Mouse (Mus musculus) ZHBTc4 (cell line): ENCODE data around the gene Hbq1a.
"Not testable (repeated sequence)": the region's sequence is repeated elsewhere in the genome, so short reads cannot be mapped to it uniquely, and the experiment has no call there.

Source experiments
- DNase-seq: peaks from one replicate; pipeline ENCODE4 v3.0.0-alpha.2; 2011; ENCODE audit warnings: low read depth, low spot score

Gene Hbq1a

DNA sequence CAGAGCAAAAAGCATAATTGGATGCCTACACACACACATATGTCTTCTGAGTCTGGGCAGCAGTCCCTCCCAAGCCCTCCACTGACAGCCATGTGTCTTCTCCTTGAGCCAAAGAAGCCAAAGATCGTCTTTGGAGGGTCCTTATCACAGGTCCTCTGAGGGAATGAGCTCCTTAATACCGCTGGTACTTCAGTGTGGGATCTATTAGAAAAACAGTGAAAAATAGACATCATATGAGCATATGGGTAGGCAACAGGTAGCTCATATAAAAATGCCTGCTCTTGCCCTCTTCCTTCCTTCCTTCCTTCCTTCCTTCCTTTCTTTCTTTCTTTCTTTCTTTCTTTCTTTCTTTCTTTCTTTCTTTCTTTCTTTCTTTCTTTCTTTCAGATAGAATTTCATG is 15.3 kb upstream of the Hbq1a start:
- DNase-seq: not testable (repeated sequence)

DNA sequence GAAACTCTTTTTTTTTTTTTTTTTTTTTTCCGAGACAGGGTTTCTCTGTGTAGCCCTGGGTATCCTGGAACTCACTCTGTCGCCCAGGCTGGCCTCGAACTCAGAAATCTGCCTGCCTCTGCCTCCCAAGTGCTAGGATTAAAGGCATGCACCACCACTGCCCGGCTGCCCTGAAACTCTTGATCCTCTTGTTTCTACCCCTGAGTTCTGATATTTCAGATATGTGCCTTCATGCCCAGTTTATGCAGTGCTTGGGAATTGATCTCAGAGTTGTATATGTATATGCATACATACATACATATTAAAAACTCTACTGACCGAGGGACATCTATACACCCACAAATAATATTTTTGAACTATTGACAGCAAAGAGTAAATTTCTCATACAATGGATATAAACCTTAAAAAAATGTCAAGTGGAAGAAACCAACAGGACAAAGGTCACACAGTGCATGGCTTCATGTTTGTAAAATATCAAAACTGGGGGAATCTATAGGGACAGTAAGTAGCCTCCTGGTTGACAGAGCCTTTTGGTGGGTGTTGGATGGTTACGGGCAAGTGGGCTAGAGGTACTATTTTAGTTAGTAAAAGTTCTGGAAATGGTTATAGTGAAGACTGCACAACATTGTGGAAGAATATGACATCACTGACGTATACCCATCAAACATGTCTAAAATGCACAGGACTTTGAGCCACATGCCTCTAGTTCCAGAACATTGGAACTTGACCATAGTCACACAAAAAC is 14.7 kb upstream of the Hbq1a start:
- DNase-seq: no peak

DNA sequence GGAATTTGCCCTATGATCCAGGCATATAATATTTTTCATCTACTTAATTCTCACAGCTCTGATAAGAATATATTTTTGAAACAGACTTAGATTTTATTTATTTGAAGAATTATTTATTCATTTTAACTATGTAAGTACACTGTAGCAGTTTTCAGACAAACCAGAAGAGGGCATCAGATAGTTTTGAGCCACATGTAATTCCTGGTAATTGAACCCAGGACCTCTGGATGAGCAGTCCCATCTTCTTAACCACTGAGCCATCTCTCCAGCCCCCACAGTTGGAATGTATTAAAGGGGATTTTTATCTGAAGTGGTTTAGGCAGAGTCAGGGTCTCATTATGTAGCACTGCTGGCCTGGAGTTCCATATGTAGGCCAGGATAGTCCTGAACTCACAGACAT is 14.0 kb upstream of the Hbq1a start:
- not testable (repeated sequence) for DNase-seq

DNA sequence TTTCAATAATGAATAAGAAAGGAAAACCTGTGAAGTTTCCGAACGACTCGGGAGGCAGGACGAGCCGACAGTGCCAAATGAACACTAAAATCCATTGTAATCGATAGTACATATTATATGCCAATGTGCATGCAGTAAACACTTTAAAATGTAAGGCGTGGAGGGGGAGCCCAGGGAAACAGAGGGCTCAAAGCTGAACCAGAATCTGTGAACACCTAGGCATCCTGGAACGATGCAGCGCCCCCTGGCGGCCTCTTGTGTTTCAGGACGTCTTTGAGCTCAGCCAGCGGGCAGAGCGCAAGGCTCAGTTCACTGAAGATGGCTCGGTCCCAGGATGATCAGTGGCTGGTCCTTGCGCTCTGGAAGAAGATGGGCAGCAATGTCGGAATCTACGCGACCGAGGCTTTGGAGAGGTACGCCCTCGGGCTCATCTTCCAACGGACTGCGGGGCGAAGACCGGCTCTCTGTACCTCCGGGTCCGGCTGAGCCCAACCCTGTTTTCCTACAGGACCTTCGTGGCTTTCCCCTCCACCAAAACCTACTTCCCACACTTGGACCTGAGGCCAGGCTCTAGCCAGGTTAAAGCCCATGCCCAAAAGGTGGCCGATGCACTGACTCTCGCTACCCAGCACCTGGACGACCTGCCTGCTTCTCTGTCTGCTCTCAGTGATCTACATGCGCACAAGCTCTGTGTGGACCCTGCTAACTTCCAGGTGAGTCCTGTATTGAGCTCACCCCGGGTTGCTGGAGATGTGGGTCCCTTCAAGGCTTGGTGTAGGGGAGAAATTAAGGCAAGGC is 13.0 kb upstream of the Hbq1a start, which contains the start of gene Hbq1b:
Hbq1b (plus strand) TSS at position 271 of the 798 bp plus-strand sequence.
- DNase-seq: peak; percentile 75

DNA sequence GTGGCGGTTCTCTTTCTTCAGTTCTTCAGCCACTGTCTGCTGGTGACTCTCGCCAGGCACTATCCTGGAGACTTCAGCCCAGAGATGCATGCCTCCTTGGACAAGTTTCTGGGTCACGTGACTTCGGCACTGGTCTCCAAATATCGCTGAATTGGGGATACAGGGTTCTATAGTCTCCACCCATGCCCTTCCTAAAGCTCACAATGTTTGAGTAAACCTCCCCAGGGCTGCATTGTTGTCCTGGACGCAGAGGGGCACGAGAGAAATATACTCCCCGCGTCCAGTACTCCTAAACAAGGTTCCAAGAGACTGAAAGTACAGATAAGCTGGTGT is 12.4 kb upstream of the Hbq1a start:
- peak; percentile 30 for DNase-seq

DNA sequence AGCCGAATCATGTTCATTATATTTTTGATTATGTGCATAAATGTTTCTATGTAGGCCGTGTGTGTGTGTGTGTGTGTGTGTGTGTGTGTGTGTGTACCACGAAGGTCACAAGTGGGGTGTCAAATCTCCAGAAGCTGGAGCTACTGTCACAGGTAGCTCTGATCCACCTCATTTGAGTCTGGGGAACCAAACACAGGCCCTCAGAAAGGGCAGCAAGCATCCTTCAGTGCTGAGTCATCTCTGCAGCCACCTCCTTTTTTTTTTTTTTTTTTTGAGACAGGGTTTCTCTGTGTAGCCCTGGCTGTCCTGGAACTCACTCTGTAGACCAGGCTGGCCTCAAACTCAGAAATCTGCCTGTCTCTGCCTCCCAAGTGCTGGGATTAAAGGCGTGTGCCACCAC is 7.0 kb upstream of the Hbq1a start:
- DNase-seq: not testable (repeated sequence)

DNA sequence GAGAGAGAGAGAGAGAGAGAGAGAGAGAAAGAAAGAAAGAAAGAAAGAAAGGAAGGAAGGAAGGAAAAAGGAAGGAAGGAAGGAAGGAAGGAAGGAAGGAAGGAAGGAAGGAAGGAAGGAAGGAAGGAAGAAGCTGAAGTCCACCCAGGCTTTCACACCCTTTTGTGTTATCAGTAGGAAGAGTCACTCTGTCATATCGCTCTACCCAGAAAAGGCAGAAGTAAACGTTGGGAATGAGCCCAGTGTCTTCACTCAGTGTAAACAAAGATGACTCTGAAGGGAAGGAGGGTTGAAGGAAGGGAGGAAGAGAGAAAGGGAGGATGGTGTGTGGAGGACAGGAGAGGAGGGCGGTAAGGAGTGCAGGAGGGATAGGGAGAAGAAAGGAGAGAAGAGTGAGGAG is 6.4 kb upstream of the Hbq1a start:
- not testable (repeated sequence) for DNase-seq

DNA sequence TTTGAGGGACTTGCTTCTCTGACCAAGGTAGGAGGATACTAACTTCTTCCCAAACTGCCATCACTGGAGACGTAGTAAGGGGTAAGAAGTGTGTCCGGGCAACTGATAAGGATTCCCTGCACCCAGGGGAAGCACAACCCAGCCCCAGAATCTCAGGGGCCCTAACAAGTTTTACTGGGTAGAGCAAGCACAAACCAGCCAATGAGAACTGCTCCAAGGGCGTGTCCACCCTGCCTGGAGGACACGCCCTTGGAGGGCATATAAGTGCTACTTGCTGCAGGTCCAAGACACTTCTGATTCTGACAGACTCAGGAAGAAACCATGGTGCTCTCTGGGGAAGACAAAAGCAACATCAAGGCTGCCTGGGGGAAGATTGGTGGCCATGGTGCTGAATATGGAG is 3.7 kb upstream of the Hbq1a start, which contains the start of gene Hba-a2:
Hba-a2 (plus strand) TSS at position 287 of the 400 bp plus-strand sequence.
- DNase-seq: not testable (repeated sequence)

DNA sequence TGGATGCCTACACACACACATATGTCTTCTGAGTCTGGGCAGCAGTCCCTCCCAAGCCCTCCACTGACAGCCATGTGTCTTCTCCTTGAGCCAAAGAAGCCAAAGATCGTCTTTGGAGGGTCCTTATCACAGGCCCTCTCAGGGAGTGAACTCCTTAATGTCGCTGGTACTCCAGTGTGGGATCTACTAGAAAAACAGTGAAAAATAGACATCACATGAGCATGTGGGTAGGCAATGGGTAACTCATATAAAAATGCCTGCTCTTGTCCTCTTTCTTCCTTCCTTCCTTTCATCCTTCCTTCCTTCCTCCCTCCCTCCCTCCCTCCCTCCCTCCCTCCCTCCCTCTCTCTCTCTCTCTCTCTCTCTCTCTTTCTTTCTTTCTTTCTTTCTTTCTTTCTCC is 2.5 kb upstream of the Hbq1a start:
- DNase-seq: not testable (repeated sequence)

DNA sequence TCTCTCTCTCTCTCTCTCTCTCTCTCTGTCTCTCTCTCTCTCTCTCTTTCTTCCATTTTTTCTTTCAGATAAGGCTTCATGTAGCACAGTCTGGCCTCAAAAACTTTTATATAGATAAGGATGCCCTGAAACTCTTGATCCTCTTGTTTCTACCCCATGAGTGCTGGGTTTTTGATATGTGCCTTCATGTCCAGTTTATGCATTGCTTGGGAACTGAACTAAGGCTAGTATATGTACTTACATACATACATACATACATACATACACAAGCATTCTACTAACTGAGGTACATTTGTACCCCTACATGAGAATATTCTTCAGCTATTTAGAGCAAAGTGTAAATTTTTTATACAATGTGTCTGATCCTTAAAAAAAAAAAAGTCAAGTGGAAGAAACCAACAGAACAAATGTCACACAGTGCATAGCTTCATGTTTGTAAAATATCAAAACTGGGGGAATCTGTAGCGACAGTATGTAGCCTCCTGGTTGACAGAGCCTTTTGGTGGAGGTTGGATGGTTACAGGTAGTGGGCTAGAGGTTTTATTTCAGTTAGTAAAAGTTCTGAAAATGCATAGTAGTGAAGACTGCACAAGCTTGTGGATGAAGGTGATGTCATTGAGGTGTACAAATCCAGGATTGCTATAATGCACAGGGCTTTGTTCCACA is 1.9 kb upstream of the Hbq1a start:
- no peak for DNase-seq

DNA sequence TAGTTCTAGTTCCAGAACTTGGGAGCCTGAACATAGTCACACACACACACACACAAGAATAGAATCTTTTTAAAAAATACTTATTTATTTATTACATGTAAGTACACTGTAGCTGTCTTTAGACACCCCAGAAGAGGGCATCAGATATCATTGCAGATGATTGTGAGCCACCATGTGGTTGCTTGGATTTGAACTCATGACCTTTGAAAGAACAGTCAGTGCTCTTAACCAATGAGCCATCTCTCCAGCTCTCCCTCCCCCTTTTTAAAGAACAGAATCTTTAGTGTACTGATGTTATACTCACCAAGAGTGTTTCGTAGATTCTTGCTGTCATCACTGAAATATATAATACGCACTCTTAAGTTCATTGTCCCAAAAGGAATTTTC is 1.3 kb upstream of the Hbq1a start:
- no peak for DNase-seq

DNA sequence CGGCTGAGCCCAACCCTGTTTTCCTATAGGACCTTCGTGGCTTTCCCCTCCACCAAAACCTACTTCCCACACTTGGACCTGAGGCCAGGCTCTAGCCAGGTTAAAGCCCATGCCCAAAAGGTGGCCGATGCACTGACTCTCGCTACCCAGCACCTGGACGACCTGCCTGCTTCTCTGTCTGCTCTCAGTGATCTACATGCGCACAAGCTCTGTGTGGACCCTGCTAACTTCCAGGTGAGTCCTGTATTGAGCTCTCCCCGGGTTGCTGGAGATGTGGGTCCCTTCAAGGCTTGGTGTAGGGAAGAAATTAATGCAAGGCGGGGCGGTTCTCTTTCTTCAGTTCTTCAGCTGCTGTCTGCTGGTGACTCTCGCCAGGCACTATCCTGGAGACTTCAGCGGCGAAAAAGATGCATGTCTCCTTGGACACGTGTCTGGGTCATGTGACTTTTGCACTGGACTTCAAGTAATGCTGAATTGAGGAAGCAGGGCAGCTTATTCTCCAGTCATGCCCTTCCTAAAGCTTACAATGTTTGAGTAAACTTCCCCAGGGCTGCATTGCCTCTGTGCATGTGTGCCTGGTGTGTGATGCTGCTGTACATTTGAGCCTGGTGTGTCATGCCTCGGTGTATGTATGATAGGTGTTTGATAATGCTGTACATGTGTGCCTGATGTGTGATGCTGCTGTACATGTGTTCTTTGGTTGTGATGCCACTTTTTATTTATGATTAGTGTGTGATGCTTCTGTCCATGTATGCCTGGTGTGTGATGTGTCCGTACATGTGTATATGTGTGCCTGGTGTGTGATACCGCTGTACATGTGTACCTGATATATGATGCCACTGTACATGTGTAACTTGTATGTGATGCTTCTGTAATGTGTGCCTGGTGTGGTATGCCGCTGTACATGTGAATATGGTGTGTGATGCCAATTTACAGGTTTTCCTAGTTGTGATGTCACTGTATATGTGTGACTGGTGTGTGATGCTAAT is 704 bp downstream of the Hbq1a start:
- DNase-seq: peak; percentile 19

DNA sequence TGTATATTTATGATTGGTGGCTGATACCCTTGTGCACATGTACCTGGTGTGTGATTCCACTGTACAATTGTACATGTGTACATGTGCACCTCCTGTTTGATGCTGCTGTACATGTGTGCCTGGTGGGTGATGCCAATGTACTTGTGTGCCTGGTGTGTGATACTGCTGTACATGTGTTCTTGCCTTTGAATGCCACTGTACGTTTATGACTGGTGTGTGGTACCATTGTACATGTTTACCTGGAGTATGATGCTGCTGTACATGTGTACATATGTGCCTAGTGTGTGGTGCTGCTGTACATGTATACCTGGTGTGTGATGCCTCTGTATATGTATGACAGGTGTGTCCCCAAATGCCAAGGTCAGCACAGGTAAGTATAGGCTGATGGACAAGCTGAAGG is 1.6 kb downstream of the Hbq1a start:
- no peak for DNase-seq

DNA sequence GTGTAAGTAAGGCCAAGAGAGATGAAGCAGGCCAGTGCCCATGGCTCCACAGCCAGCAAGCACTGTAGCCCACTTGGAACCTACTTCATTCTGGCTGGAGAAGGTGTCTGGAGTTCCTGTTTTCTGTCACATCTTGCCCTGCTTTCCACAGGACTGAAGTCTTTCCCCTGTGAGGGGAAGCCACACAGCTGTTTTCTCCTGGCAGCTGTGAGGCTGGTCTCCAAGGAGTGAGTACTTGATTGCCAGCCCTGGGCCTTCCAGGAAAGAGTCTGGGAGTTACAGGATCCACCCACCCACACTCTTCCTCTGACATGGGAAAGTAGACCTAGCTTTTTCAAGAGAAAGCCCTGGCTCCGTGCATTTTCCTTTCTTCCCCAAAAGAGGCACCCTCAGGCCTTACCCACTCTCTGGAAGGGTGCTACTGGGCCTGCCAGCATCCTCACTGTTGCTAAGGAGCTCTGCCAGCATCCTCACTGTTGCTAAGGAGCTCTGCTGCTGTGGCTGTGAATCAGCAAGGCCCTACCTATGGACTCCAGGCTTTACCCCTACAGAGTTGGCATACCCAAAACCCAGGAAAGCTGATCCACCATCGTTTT is 3.1 kb downstream of the Hbq1a start:
- DNase-seq: no peak

DNA sequence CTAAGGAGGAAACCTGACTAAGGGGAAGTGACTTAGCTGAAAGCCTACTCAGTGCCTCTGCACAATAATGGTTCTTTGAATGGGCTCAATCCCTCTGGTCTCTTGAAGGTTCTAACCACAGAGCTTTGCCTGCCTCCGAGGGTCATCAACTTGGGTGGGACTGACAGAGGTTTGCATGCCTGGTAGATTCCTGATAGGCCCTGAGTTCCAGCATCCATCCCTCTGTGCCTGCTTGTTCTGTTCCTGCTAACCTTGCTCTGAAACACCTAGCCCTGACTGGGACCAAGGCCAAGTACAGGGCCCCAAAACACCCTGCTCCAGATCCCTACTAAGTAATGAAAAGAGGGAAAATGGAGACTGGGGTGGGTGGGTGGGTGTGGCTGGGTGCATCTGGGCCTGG is 3.6 kb downstream of the Hbq1a start:
- no peak for DNase-seq

DNA sequence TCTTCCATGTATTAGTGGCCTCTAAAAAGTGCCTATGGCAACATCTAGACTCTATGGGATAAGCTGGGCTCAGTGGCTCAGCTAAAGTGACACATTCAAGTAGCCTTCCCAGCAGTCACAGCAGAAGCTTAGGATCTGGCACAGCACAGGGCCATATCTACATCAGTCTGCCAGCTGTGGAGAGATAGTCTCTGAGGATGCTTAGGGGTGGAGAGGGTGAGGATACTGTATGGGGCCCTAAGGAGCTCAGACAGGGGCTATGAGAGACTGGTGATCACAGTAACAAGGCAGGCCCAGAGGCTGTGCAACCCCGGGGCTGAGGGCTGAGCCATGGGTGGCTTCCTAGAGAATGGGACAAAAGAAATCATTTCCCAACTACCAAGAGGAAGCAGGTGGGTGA is 7.1 kb downstream of the Hbq1a start:
- DNase-seq: no peak

DNA sequence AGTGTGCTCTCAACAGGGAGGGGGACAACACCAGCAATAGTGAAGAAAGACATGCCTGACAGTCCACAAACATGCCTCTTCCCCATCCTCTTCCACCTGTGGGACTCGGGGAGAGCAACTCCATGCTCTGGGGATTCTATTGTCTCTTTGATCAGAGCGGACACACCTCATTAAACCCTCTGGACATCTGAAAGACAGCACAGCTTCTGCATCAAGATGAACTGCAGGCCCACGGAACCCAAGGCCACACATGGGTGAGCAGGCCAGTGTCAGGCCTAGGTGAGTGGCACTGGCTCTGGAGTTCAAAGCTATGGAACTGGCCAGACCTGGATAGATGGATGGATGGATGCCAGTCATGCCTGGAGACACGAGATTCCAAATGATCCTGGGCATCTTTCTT is 9.6 kb downstream of the Hbq1a start:
- DNase-seq: no peak

DNA sequence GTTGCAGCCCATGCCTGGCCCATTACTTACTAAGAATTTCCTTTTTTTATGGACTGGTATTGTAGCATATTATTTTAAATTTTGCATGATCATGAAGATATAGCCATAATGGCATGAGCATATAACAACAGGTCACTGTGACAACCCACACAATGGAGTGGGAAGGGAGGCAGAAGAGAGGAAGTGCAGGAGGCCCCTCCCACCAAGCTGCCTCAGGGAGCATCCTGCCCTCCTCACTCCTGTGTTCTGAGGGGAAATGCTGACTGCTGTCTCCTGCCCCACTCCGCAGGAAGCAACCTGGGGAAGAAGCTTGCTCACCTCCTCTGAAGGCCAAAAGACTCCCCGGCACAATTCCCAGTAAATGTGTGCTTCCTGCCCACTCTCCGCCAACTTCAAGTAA is 10.1 kb downstream of the Hbq1a start:
- DNase-seq: no peak

DNA sequence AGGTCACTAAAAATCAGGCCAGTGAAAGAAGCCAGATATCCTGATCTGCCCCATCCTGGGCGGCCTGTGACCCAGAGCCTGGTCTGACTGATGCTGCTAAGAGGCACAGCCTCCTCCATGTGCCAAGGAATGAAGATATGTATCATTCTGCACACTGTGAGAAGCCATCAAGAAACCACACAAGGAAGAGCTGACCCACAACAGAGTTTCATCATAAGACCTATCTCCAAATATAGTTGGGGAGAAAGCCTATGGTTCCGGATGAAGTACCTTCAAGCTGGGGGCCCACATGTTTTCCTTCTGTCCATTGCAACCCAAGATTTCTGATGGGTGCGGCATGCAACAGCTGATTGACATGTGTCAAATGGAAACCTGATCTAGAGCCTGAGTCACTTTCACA is 16.1 kb downstream of the Hbq1a start:
- DNase-seq: no peak

DNA sequence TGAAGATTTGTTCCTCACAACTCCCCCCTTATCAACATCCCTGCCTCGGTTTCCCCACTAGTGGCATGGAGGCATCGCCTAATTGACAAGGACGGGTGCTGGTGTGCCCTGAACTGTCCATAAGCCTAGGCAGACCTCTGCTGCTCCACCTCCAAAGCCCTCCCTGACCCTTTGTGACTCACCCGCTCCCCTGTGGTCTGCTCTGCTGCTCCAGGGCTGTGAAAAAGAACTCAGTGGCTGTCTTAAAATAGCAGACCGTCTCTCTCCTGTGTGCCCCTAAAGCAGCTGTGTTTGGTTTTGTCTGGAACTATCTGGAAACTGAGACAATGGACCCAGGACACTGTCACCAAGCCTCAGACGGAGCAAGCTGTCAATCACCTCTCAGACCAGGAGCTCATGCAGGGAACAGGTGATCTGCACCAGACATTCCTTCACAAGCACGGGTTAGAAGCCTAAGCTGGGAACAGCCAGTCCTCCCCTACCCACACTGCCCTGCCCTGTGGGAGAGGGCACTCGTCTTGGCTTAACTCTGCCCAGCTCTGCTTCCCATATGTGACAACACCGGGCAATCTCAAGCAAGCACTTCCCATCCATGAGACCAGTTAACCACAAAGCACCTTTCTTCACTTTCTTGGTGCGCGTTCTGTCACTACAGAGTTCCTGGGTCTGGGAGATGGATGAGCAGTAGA is 20.8 kb downstream of the Hbq1a start:
- peak; percentile 70 for DNase-seq
